Mouse (Mus musculus) lung, embryonic 16.5 days (tissue): ENCODE results near the gene Cldnd2. TPM values are rescaled to one million over a fixed set of nuclear protein-coding genes. Genes with fewer than 3 reads are reported as not detected.

Experiments
- ATAC-seq: fragments of 200-750 bp; cut with Nextera tagmentation; 2 replicates; pipeline ENCODE4 v1.8.0; 2017; ENCODE audit warnings: low read depth, mild to moderate bottlenecking, moderate library complexity
- H3K27ac ChIP-seq: fragments of 300-500 bp; sonication (generic); 2 replicates; pipeline ENCODE4 v1.5.1; 2014; ENCODE audit warnings: mild to moderate bottlenecking, control low read depth, low read length
- H3K27me3 ChIP-seq: fragments of 300-500 bp; sonication (generic); 2 replicates; pipeline ENCODE4 v1.6.1; 2014; ENCODE audit warnings: low read depth, low read length, mixed read lengths; ENCODE audit not compliant: control insufficient read depth, insufficient read depth
- H3K36me3 ChIP-seq: fragments of 300-500 bp; sonication (generic); 2 replicates; pipeline ENCODE4 v1.6.1; 2014; ENCODE audit warnings: low read length; ENCODE audit not compliant: control insufficient read depth, insufficient read depth
- H3K4me1 ChIP-seq: fragments of 300-500 bp; sonication (generic); replicated peaks from 2 replicates; pipeline ENCODE4 v1.6.1; 2014; ENCODE audit warnings: low read length, mixed read lengths; ENCODE audit not compliant: control insufficient read depth, insufficient read depth
- H3K4me2 ChIP-seq: fragments of 300-500 bp; sonication (generic); 2 replicates; pipeline ENCODE4 v1.6.1; 2014; ENCODE audit warnings: low read depth, low read length, control low read depth
- H3K4me3 ChIP-seq: fragments of 300-500 bp; sonication (generic); 2 replicates; pipeline ENCODE4 v1.5.1; 2014; ENCODE audit warnings: mild to moderate bottlenecking, low read length, control low read depth
- H3K9ac ChIP-seq: fragments of 300-500 bp; sonication (generic); 2 replicates; pipeline ENCODE4 v1.6.1; 2014; ENCODE audit warnings: low read length, control low read depth
- H3K9me3 ChIP-seq: fragments of 300-500 bp; sonication (generic); 2 replicates; pipeline ENCODE4 v1.6.1; 2016; ENCODE audit warnings: low read length; ENCODE audit not compliant: control insufficient read depth
- WGBS: fragments of 180-500 bp; shearing (Covaris S2); extraction: QIAGEN DNeasy Blood & Tissue Kit; methylation state at CpG from one replicate; pipeline ENCODE4 v1.1.7; 2014; 5-methylcytosine and 5-hydroxymethylcytosine counted together
- polyA plus RNA-seq: library from polyadenylated mRNA; unstranded; fragments of >200 nt; fragmentation: Nextera tagmentation; extraction: Ambion mirVana; gene quantifications from 2 replicates; pipeline ENCODE4 v1.2.1, GENCODE M21; 2015

Cldnd2 gene
- polyA plus RNA-seq, 1 experiment from 2014 or later = not detected

DNA sequence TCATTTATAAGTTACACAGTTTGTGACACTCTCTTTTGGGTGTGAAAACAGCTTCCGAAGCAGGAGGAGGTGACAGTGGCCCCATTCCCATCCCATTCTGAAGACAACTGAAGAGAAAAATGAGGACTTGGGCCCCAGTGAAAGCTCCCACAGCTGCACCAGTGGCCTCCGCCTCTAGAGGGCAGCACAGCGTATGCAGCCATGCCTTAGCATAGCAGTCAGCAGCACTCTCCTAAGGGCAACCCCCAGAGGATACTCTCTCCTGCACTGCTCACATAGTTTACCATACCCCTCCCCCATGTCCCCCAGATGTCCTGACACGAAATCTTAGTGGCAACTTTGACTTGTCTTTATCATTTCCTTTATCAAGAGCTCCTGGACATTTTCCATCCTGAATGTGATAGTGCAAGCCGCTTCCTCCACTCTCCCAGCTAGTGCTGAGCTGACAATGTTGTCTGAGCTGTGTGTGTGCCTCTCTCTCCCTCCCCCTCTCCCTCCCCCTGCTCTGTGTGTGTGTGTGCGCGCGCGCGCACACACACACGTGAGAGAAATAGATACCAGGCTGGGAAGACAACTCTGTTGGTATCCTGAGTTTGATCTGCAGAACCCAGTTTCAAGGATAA, 17.5 kb upstream of the Cldnd2 start:
- H3K36me3 ChIP-seq = no peaks in the 10 kb centered on the region
- peak; percentile 86 for ATAC-seq
- H3K4me1 ChIP-seq = no peaks in the 10 kb centered on the region
- WGBS = 12% methylated on average over 11 of the region's 11 CpGs
- no peak overlapping the region; the same call in 1 of the 2 replicates for H3K4me2 ChIP-seq
- H3K9ac ChIP-seq = no peak overlapping the region
- H3K27me3 ChIP-seq = no peaks in the 10 kb centered on the region
- no peak overlapping the region for H3K27ac ChIP-seq
- no peak overlapping the region for H3K4me3 ChIP-seq
- no peaks in the 10 kb centered on the region for H3K9me3 ChIP-seq

DNA sequence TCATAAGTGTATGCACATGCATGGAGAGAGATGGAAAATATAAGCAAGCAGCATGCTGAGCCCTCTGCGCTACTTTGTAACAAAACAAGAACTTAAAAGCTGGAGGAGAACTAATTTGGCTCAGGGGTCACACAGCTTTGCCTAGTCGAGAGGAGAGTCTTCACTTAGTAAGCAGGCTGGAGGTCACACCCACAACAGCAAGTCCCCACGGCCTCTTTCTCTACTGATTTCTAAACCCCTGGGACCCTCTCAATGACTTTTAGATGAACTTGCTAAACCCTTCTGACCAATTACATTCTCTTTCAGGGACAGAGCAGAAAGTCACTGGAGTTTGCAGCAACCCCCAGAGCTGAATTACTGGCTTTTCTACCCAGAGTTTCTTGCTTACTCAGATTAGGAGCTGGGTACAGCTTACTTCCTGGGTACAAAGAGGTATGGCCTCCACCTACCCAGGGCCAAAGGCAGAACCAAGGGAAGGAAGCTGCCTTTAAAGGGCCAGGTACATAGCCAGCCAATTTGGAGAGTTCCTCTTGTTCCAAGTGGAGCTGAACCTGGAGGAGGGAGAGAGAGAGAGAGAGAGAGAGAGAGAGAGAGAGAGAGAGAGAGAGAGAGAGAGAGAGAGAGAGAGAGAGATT, 16.5 kb upstream of the Cldnd2 start:
- 52% methylated on average over 3 of the region's 3 CpGs for WGBS
- ATAC-seq = no peak
- no peak overlapping the region for H3K27ac ChIP-seq
- H3K27me3 ChIP-seq = no peaks in the 10 kb centered on the region
- H3K4me1 ChIP-seq = no peaks in the 10 kb centered on the region
- no peak overlapping the region for H3K4me2 ChIP-seq
- no peaks in the 10 kb centered on the region for H3K9me3 ChIP-seq
- H3K36me3 ChIP-seq = no peaks in the 10 kb centered on the region
- H3K9ac ChIP-seq = no peak overlapping the region
- no peak overlapping the region for H3K4me3 ChIP-seq

GRCm38 (mm10) chr7:43427406-43427805, 13.2 kb upstream of the Cldnd2 start, which contains the start of gene Lim2:
Gene Lim2 (plus strand): TSS chr7:43427670.
- Histone ChIP-seq H3K27ac (no peak within 1 kb of the TSS), H3K27me3 (no peaks in the 10 kb centered on the region), H3K4me1 (no peaks in the 10 kb centered on the region), H3K4me3 (no peak within 1 kb of the TSS), H3K9me3 (no peaks in the 10 kb centered on the region), H3K9ac (no peak within 1 kb of the TSS), H3K36me3 (no peaks in the 10 kb centered on the region), H3K4me2 (no peak within 1 kb of the TSS)
- 78% methylated on average over 8 of the region's 8 CpGs for WGBS
- ATAC-seq = no peak

- no peak overlapping the region for H3K27ac ChIP-seq
- no peak overlapping the region for H3K4me3 ChIP-seq
- no peaks in the 10 kb centered on the region for H3K27me3 ChIP-seq
- no peak overlapping the region for H3K9ac ChIP-seq
- WGBS = 47% methylated on average over 4 of the region's 4 CpGs
- H3K4me1 ChIP-seq = no peaks in the 10 kb centered on the region
- no peak for ATAC-seq
- H3K36me3 ChIP-seq = no peaks in the 10 kb centered on the region
- H3K9me3 ChIP-seq = no peaks in the 10 kb centered on the region
- H3K4me2 ChIP-seq = no peak overlapping the region
Measured at GRCm38 (mm10) chr7:43429500-43429899, 11.1 kb upstream of the Cldnd2 start.

- WGBS = 62% methylated on average over 4 of the region's 4 CpGs
- no peak overlapping the region for H3K4me2 ChIP-seq
- no peak for ATAC-seq
Measured at GRCm38 (mm10) chr7:43432891-43433290, 7.7 kb upstream of the Cldnd2 start.

DNA sequence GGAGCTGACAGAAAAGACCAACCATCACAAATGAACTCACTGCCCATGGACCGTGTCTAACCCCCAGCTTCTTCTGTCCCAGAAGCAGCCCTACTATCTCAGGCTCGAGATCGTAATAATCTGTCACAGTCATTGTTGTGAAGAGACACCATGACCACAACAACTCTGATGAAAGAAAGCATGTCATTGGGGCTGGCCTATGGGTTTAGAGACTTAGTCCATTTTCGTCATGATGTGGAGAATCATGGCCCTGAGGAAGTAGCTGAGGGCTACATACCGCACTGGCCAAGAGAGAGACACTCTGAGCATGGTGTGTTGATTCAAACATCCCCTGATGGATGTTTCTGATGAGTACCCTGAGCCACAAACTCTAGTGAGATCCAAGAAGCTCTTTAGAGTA, 5.9 kb upstream of the Cldnd2 start:
- Histone ChIP-seq H3K9ac (no peak overlapping the region), H3K9me3 (no peaks in the 10 kb centered on the region), H3K4me3 (no peak overlapping the region), H3K36me3 (no peaks in the 10 kb centered on the region), H3K27ac (no peak overlapping the region), H3K4me2 (no peak overlapping the region), H3K4me1 (no peaks in the 10 kb centered on the region), H3K27me3 (no peaks in the 10 kb centered on the region)
- WGBS = 83% methylated on average over 5 of the region's 5 CpGs
- no peak for ATAC-seq

More at GRCm38 (mm10) chr7:43432891-43433290, 7.7 kb upstream of the Cldnd2 start:
- Histone ChIP-seq H3K4me1 (no peaks in the 10 kb centered on the region), H3K27ac (no peak overlapping the region), H3K9ac (no peak overlapping the region), H3K4me3 (no peak overlapping the region), H3K27me3 (no peaks in the 10 kb centered on the region), H3K36me3 (no peaks in the 10 kb centered on the region), H3K9me3 (no peaks in the 10 kb centered on the region)

DNA sequence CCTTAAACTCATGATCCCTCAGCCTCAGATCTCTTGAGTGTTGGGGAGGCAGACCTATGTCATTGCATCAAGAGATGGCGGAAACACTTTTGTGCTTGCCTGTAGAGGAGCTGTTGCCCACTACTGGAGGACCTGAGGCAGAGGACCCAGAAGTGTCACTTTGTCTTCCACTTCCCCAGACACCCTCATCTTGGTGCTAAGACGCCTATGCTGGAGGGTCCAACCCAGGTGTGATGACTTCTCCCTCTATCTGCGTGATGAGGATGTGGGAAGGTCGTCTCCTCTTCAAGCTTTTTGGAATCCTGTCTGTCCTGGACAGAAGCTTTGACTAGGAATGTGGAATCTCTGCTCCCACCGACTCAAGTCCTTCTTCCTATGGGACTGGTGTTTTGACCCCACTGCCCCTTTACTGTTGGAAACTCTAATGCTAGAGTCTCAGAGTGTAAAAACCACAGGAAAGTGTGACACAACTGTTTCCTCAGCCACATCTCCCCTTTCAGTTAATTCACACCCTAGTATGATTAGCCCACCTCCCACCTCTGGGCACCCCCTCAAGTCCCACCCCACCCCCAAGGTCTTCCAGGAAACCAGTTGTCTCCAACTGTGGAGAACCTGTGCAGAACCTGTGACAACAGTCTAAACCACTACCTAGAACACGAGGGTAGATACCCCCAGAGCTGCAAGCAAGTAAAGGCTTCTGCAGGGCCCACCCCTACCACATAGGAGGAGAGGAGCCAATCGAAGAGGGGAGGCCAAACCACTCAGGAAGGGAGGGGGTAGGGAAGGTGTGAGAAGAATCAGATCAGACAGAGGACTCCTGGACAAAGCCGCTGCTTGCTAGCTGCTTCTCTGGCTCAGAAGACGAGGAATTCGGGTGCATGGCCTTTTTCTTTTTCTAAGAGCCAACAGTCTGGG, 4.0 kb upstream of the Cldnd2 start, which contains the start of gene Nkg7:
Gene Nkg7, plus strand, starts transcription at position 733 of the 915 bp plus-strand sequence.
- Histone ChIP-seq H3K4me1 (no peaks in the 10 kb centered on the region), H3K9ac (no peak within 1 kb of the TSS), H3K27ac (no peak within 1 kb of the TSS), H3K4me3 (no peak within 1 kb of the TSS), H3K36me3 (no peaks in the 10 kb centered on the region), H3K9me3 (no peaks in the 10 kb centered on the region), H3K4me2 (no peak within 1 kb of the TSS), H3K27me3 (no peaks in the 10 kb centered on the region)
- 60% methylated on average over 10 of the region's 10 CpGs for WGBS
- ATAC-seq = no peak

- Histone ChIP-seq H3K36me3 (no peaks in the 10 kb centered on the region), H3K4me3 (no peak overlapping the region), H3K4me2 (no peak overlapping the region), H3K9ac (no peak overlapping the region), H3K9me3 (no peaks in the 10 kb centered on the region), H3K27ac (no peak overlapping the region), H3K27me3 (no peaks in the 10 kb centered on the region), H3K4me1 (peaks cover 8% of the 10 kb centered on the region; the same call in 1 of the 2 replicates)
- WGBS = 60% methylated on average over 4 of the region's 4 CpGs
- no peak for ATAC-seq
Measured at GRCm38 (mm10) chr7:43438611-43439010, 2.0 kb upstream of the Cldnd2 start.

DNA sequence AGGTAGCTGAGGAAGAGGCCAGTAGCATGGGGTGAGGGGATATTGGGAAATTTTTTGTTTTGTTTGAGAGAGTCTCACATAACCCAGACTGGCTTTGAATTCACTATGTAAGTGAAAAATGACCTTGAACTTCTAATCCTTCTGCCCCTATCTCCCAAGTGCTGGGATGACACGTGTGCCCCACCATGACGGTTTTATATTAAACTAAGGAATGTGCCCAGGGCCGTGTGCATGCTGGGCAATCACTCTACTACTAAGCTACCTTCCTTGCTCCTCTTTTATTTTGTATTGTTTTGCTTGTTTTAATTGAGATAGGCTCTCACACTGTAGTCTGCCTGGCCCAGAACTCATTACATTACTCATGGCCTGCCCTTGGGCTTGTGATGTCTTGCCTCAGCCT, 489 bp downstream of the Cldnd2 start:
- Histone ChIP-seq H3K36me3 (no peaks in the 10 kb centered on the region), H3K9me3 (no peaks in the 10 kb centered on the region), H3K9ac (no peak overlapping the region), H3K4me3 (no peak overlapping the region), H3K4me2 (no peak overlapping the region), H3K27ac (no peak overlapping the region), H3K27me3 (no peaks in the 10 kb centered on the region), H3K4me1 (peaks cover 18% of the 10 kb centered on the region)
- ATAC-seq = no peak
- 67% methylated on average over 3 of the region's 3 CpGs for WGBS
